In genomic region chr10:91187872-91188271, GRCm38 (mm10) we compare ENCODE assay signal across 8 mouse cellular contexts. TPM values are rescaled to one million over a fixed set of nuclear protein-coding genes. Genes with fewer than 3 reads are reported as not detected.
DNase-seq lines count a peak whose midpoint lies in the region; ATAC-seq and TF ChIP-seq lines count a peak whose summit lies in the region.

No protein-coding gene starts in this region.

- H3K27ac ChIP-seq in embryonic facial prominence, embryonic 10.5 days (replicated peaks): peak overlapping the region; percentile 96
- peak overlapping the region; percentile 31; the same call in 1 of the 2 replicates for H3K27ac ChIP-seq in intestine, postnatal 0 days (ENCODE audit: low read depth, low read length)
- H3K27ac ChIP-seq in midbrain, embryonic 11.5 days (ENCODE audit: low read depth, low read length): peak overlapping the region; percentile 90

- peak; percentile 77 for DNase-seq in 3134 (ENCODE audit: extremely low read depth, insufficient read length, low spot score)
- peak; percentile 85 for DNase-seq in adrenal gland, postnatal 14 days
- peak; percentile 87 for DNase-seq in embryonic facial prominence, embryonic 10.5 days (ENCODE audit: low spot score)
- peak; percentile 82 for DNase-seq in left cerebral cortex, postnatal 4 days
- DNase-seq in midbrain, embryonic 11.5 days (ENCODE audit: low spot score, missing footprints): peak; percentile 99
- DNase-seq in skeletal muscle tissue, adult 2 months (ENCODE audit: low read depth, low spot score): peak; percentile 73

- H3K4me1 ChIP-seq in embryonic facial prominence, embryonic 10.5 days: peaks cover 23% of the 10 kb centered on the region
- H3K4me1 ChIP-seq in intestine, postnatal 0 days (replicated peaks; ENCODE audit: control insufficient read depth, insufficient read depth, low read length): no peaks in the 10 kb centered on the region; the same call in 1 of the 2 replicates
- H3K4me1 ChIP-seq in midbrain, embryonic 11.5 days (ENCODE audit: control insufficient read depth, insufficient read depth, low read length): peaks cover 11% of the 10 kb centered on the region

- H3K9me3 ChIP-seq in embryonic facial prominence, embryonic 10.5 days: no peaks in the 10 kb centered on the region
- no peaks in the 10 kb centered on the region for H3K9me3 ChIP-seq in intestine, postnatal 0 days (ENCODE audit: control insufficient read depth)
- H3K9me3 ChIP-seq in midbrain, embryonic 11.5 days (ENCODE audit: control insufficient read depth, low read length): no peaks in the 10 kb centered on the region

- peak; percentile 84 for ATAC-seq in granulocyte monocyte progenitor cell, adult 5-6 weeks (replicated peaks; ENCODE audit: poor library complexity, severe bottlenecking)
- ATAC-seq in intestine, postnatal 0 days: no peak
- ATAC-seq in midbrain, embryonic 11.5 days (ENCODE audit: low FRiP score): peak; percentile 74; the same call in 1 of the 2 replicates

- H3K4me3 ChIP-seq in embryonic facial prominence, embryonic 10.5 days: peak overlapping the region; percentile 51
- H3K4me3 ChIP-seq in intestine, postnatal 0 days (ENCODE audit: low read depth, low read length): peak overlapping the region; percentile 41
- H3K4me3 ChIP-seq in midbrain, embryonic 11.5 days (ENCODE audit: low read depth, low read length): peak overlapping the region; percentile 20; the same call in 1 of the 2 replicates

- intact Hi-C loops in left cerebral cortex, postnatal 4 days (cut with DNase I): loop anchor here (2.0 kb wide), 1 partner anchor 17 kb away; no protein-coding TSS in a partner anchor

- H3K9ac ChIP-seq in intestine, postnatal 0 days (ENCODE audit: low read depth, low read length): peak overlapping the region; percentile 58
- H3K9ac ChIP-seq in midbrain, embryonic 11.5 days (ENCODE audit: low read length): peak overlapping the region; percentile 76

- TF ChIP-seq CTCF in intestine, postnatal 0 days (IDR thresholded peaks at IDR 0.05; ENCODE audit: low read depth): peak; percentile 90

- H3K36me3 ChIP-seq in embryonic facial prominence, embryonic 10.5 days (replicated peaks): no peaks in the 10 kb centered on the region
- H3K36me3 ChIP-seq in intestine, postnatal 0 days (ENCODE audit: control insufficient read depth, insufficient read depth): no peaks in the 10 kb centered on the region
- no peaks in the 10 kb centered on the region for H3K36me3 ChIP-seq in midbrain, embryonic 11.5 days (ENCODE audit: control insufficient read depth, insufficient read depth, low read length)

- no peaks in the 10 kb centered on the region for H3K27me3 ChIP-seq in embryonic facial prominence, embryonic 10.5 days (replicated peaks; ENCODE audit: low read depth, poor library complexity, severe bottlenecking)
- H3K27me3 ChIP-seq in intestine, postnatal 0 days (replicated peaks; ENCODE audit: control insufficient read depth, insufficient read depth, low read length): no peaks in the 10 kb centered on the region
- H3K27me3 ChIP-seq in midbrain, embryonic 11.5 days (ENCODE audit: control insufficient read depth, insufficient read depth, low read length): no peaks in the 10 kb centered on the region

- H3K4me2 ChIP-seq in intestine, postnatal 0 days (replicated peaks; ENCODE audit: low read depth): peak overlapping the region; percentile 62
- H3K4me2 ChIP-seq in midbrain, embryonic 11.5 days: peak overlapping the region; percentile 31

- WGBS in embryonic facial prominence, embryonic 10.5 days: under 1% methylated on average over 15 of the region's 15 CpGs
- 0% methylated on average over 15 of the region's 15 CpGs for WGBS in intestine, postnatal 0 days
- under 1% methylated on average over 15 of the region's 15 CpGs for WGBS in midbrain, embryonic 11.5 days

RNA-seq across cellular contexts. Expression of gene Tmpo, which starts 6.8 kb away (rescaled TPM):
- total RNA-seq in adrenal gland, postnatal 14 days (2021): 117 and 128 TPM in 2 replicates
- polyA plus RNA-seq in embryonic facial prominence, embryonic 10.5 days (2016; fragmentation: Nextera tagmentation; extraction: Ambion mirVana): 260 and 265 TPM in 2 replicates
- total RNA-seq in granulocyte monocyte progenitor cell, adult 5-6 weeks (2014; fragmentation: Nextera tagmentation): 186 and 211 TPM in 2 replicates
- total RNA-seq in granulocyte monocyte progenitor cell, adult 5-6 weeks (2017): 339 and 445 TPM in 2 replicates
- polyA plus RNA-seq in intestine, postnatal 0 days (2015; fragmentation: Nextera tagmentation; extraction: Ambion mirVana): 57.7 and 59.7 TPM in 2 replicates
- total RNA-seq in left cerebral cortex, postnatal 4 days (2021): 10 to 100 TPM; 70.0 to 76.8 TPM
- polyA plus RNA-seq in midbrain, embryonic 11.5 days (2014; fragmentation: Nextera tagmentation; extraction: Ambion mirVana): 339 and 388 TPM in 2 replicates

Comparison
In these comparisons a context has a peak if more than half of its experiments do, and no peak if none do; other contexts are left out.
1. H3K27ac ChIP-seq: peak in every context shown above with its lines; median percentile 96 in embryonic facial prominence, embryonic 10.5 days; 90 in midbrain, embryonic 11.5 days; 31 in intestine, postnatal 0 days.